Mouse (Mus musculus) midbrain, embryonic 12.5 days (tissue): ENCODE data around the gene Zeb2. TPM values are rescaled to one million over a fixed set of nuclear protein-coding genes. Genes with fewer than 3 reads are reported as not detected.

Experiments
- ATAC-seq: fragments of 200-750 bp; cut with Nextera tagmentation; 2 replicates; pipeline ENCODE4 v1.8.0; 2017; ENCODE audit warnings: low read depth, moderate TSS enrichment, moderate library complexity; ENCODE audit not compliant: low FRiP score
- H3K27ac ChIP-seq: fragments of 300-500 bp; sonication (generic); replicated peaks from 2 replicates; pipeline ENCODE4 v1.5.1; 2016; ENCODE audit warnings: mild to moderate bottlenecking
- H3K27me3 ChIP-seq: fragments of 300-500 bp; sonication (generic); 2 replicates; pipeline ENCODE4 v1.6.1; 2016; ENCODE audit warnings: mild to moderate bottlenecking
- H3K36me3 ChIP-seq: fragments of 300-500 bp; sonication (generic); 2 replicates; pipeline ENCODE4 v1.6.1; 2016
- H3K4me1 ChIP-seq: fragments of 300-500 bp; sonication (generic); 2 replicates; pipeline ENCODE4 v1.6.1; 2016
- H3K4me2 ChIP-seq: fragments of 300-500 bp; sonication (generic); replicated peaks from 2 replicates; pipeline ENCODE4 v1.6.1; 2016; ENCODE audit warnings: mild to moderate bottlenecking, moderate library complexity
- H3K4me3 ChIP-seq: fragments of 300-500 bp; sonication (generic); 2 replicates; pipeline ENCODE4 v1.5.1; 2016; ENCODE audit warnings: mild to moderate bottlenecking
- H3K9ac ChIP-seq: fragments of 300-500 bp; sonication (generic); replicated peaks from 2 replicates; pipeline ENCODE4 v1.6.1; 2016; ENCODE audit warnings: mild to moderate bottlenecking, moderate library complexity
- H3K9me3 ChIP-seq: fragments of 300-500 bp; sonication (generic); 2 replicates; pipeline ENCODE4 v1.6.1; 2016; ENCODE audit warnings: mild to moderate bottlenecking
- WGBS: fragments of 180-500 bp; shearing (Covaris S2); methylation state at CpG from one replicate; pipeline ENCODE4 v1.1.7; 2016; 5-methylcytosine and 5-hydroxymethylcytosine counted together
- polyA plus RNA-seq: library from polyadenylated mRNA; unstranded; fragments of >200 nt; fragmentation: Nextera tagmentation; extraction: Ambion mirVana; gene quantifications from 2 replicates; pipeline ENCODE4 v1.2.1, GENCODE M21; 2016

The Zeb2 gene
- polyA plus RNA-seq, 1 experiment from 2014 or later, result 68.7 TPM

GRCm38 (mm10) chr2:45103021-45103983 lies 13.9 kb downstream of the Zeb2 start:
- Histone ChIP-seq H3K9ac (0 out of 2 replicates have a peak overlapping the region, but pooled peaks have one; percentile 6), H3K4me1 (peaks cover 90% of the 10 kb centered on the region)
- peak; percentile 35; the same call in 1 of the 2 replicates for ATAC-seq

GRCm38 (mm10) chr2:45102191-45102638 lies 15.0 kb downstream of the Zeb2 start:
- no peak overlapping the region for H3K9ac ChIP-seq
- no peaks in the 10 kb centered on the region for H3K36me3 ChIP-seq
- H3K4me3 ChIP-seq, result no peak overlapping the region
- no peaks in the 10 kb centered on the region for H3K9me3 ChIP-seq
- H3K4me1 ChIP-seq, result peaks cover 90% of the 10 kb centered on the region
- no peak for ATAC-seq
- H3K27ac ChIP-seq, result 0 out of 2 replicates have a peak overlapping the region, but pooled peaks have one; percentile 30
- H3K27me3 ChIP-seq, result no peaks in the 10 kb centered on the region
- 37% methylated on average over 8 of the region's 8 CpGs for WGBS
- H3K4me2 ChIP-seq, result no peak overlapping the region

More at GRCm38 (mm10) chr2:45103021-45103983, 13.9 kb downstream of the Zeb2 start:
- Histone ChIP-seq H3K27ac (peak overlapping the region; percentile 72), H3K27me3 (no peaks in the 10 kb centered on the region), H3K4me2 (peak overlapping the region; percentile 73), H3K4me3 (peak overlapping the region; percentile 18; the same call in 1 of the 2 replicates), H3K36me3 (no peaks in the 10 kb centered on the region), H3K9me3 (no peaks in the 10 kb centered on the region)
- WGBS, result 8% methylated on average over 10 of the region's 10 CpGs

GRCm38 (mm10) chr2:45101586-45101985 lies 15.6 kb downstream of the Zeb2 start:
- H3K27ac ChIP-seq, result peak overlapping the region; percentile 35; the same call in 1 of the 2 replicates

GRCm38 (mm10) chr2:45101040-45101439 lies 16.2 kb downstream of the Zeb2 start:
- H3K4me1 ChIP-seq, result peaks cover 90% of the 10 kb centered on the region
- H3K4me3 ChIP-seq, result no peak overlapping the region
- no peaks in the 10 kb centered on the region for H3K36me3 ChIP-seq
- ATAC-seq, result no peak
- H3K9ac ChIP-seq, result no peak overlapping the region
- no peak overlapping the region for H3K27ac ChIP-seq
- no peaks in the 10 kb centered on the region for H3K9me3 ChIP-seq
- WGBS, result 46% methylated on average over 4 of the region's 4 CpGs
- no peaks in the 10 kb centered on the region for H3K27me3 ChIP-seq
- 0 out of 2 replicates have a peak overlapping the region, but pooled peaks have one; percentile 2 for H3K4me2 ChIP-seq

More at GRCm38 (mm10) chr2:45101586-45101985, 15.6 kb downstream of the Zeb2 start:
- WGBS, result 38% methylated on average over 2 of the region's 2 CpGs
- Histone ChIP-seq H3K4me1 (peaks cover 92% of the 10 kb centered on the region), H3K4me3 (no peak overlapping the region), H3K9ac (no peak overlapping the region), H3K36me3 (no peaks in the 10 kb centered on the region), H3K9me3 (no peaks in the 10 kb centered on the region), H3K4me2 (no peak overlapping the region), H3K27me3 (no peaks in the 10 kb centered on the region)
- no peak for ATAC-seq

- Histone ChIP-seq H3K9ac (no peak overlapping the region), H3K27ac (no peak overlapping the region)
- ATAC-seq, result no peak
These were observed 16.6 kb downstream of the Zeb2 start for GRCm38 (mm10) chr2:45100628-45101027.

GRCm38 (mm10) chr2:45100017-45100416 lies 17.2 kb downstream of the Zeb2 start:
- peaks cover 90% of the 10 kb centered on the region for H3K4me1 ChIP-seq

More at GRCm38 (mm10) chr2:45100628-45101027, 16.6 kb downstream of the Zeb2 start:
- Histone ChIP-seq H3K27me3 (no peaks in the 10 kb centered on the region), H3K9me3 (no peaks in the 10 kb centered on the region), H3K4me1 (peaks cover 90% of the 10 kb centered on the region), H3K4me3 (no peak overlapping the region), H3K4me2 (no peak overlapping the region), H3K36me3 (no peaks in the 10 kb centered on the region)
- WGBS, result 59% methylated on average over 7 of the region's 7 CpGs

GRCm38 (mm10) chr2:45099081-45099480 lies 18.1 kb downstream of the Zeb2 start:
- Histone ChIP-seq H3K27me3 (no peaks in the 10 kb centered on the region), H3K4me1 (peaks cover 89% of the 10 kb centered on the region), H3K4me2 (no peak overlapping the region), H3K27ac (no peak overlapping the region), H3K9ac (no peak overlapping the region), H3K4me3 (no peak overlapping the region), H3K9me3 (no peaks in the 10 kb centered on the region), H3K36me3 (no peaks in the 10 kb centered on the region)
- 67% methylated on average over 4 of the region's 4 CpGs for WGBS
- no peak for ATAC-seq

More at GRCm38 (mm10) chr2:45100017-45100416, 17.2 kb downstream of the Zeb2 start:
- Histone ChIP-seq H3K9ac (no peak overlapping the region), H3K27me3 (no peaks in the 10 kb centered on the region), H3K9me3 (no peaks in the 10 kb centered on the region), H3K4me3 (no peak overlapping the region), H3K27ac (no peak overlapping the region), H3K36me3 (no peaks in the 10 kb centered on the region), H3K4me2 (no peak overlapping the region)
- WGBS, result 71% methylated on average over 4 of the region's 4 CpGs
- ATAC-seq, result no peak

- no peaks in the 10 kb centered on the region for H3K36me3 ChIP-seq
- peaks cover 90% of the 10 kb centered on the region for H3K4me1 ChIP-seq
- no peak overlapping the region for H3K4me3 ChIP-seq
- no peaks in the 10 kb centered on the region for H3K27me3 ChIP-seq
- H3K4me2 ChIP-seq, result peak overlapping the region; percentile 42; the same call in 1 of the 2 replicates
- no peak for ATAC-seq
- no peak overlapping the region for H3K9ac ChIP-seq
- peak overlapping the region; percentile 73 for H3K27ac ChIP-seq
- 5% methylated on average over 5 of the region's 5 CpGs for WGBS
- no peaks in the 10 kb centered on the region for H3K9me3 ChIP-seq
These were observed 19.2 kb downstream of the Zeb2 start for GRCm38 (mm10) chr2:45097969-45098368.

GRCm38 (mm10) chr2:45096638-45097247 lies 20.5 kb downstream of the Zeb2 start:
- WGBS, result 13% methylated on average over 10 of the region's 10 CpGs
- Histone ChIP-seq H3K4me3 (no peak overlapping the region), H3K9me3 (no peaks in the 10 kb centered on the region), H3K27ac (peak overlapping the region; percentile 73), H3K36me3 (no peaks in the 10 kb centered on the region), H3K4me1 (peaks cover 79% of the 10 kb centered on the region), H3K4me2 (peak overlapping the region; percentile 42), H3K9ac (peak overlapping the region; percentile 37), H3K27me3 (no peaks in the 10 kb centered on the region)
- ATAC-seq, result peak; percentile 39; the same call in 1 of the 2 replicates

- Histone ChIP-seq H3K9me3 (no peaks in the 10 kb centered on the region), H3K4me2 (peak overlapping the region; percentile 11; the same call in 1 of the 2 replicates), H3K27ac (0 out of 2 replicates have a peak overlapping the region, but pooled peaks have one; percentile 58), H3K4me1 (peaks cover 76% of the 10 kb centered on the region), H3K4me3 (no peak overlapping the region), H3K27me3 (no peaks in the 10 kb centered on the region), H3K9ac (no peak overlapping the region), H3K36me3 (peaks cover 6% of the 10 kb centered on the region; the same call in 1 of the 2 replicates)
- 16% methylated on average over 9 of the region's 9 CpGs for WGBS
- ATAC-seq, result peak; percentile 84
These were observed 21.4 kb downstream of the Zeb2 start for GRCm38 (mm10) chr2:45095825-45096224.

GRCm38 (mm10) chr2:45094371-45094967 lies 22.7 kb downstream of the Zeb2 start:
- no peak overlapping the region for H3K4me2 ChIP-seq
- no peaks in the 10 kb centered on the region for H3K27me3 ChIP-seq
- ATAC-seq, result no peak
- peaks cover 76% of the 10 kb centered on the region for H3K4me1 ChIP-seq
- H3K9ac ChIP-seq, result no peak overlapping the region
- H3K27ac ChIP-seq, result peak overlapping the region; percentile 58; the same call in 1 of the 2 replicates
- peaks cover 6% of the 10 kb centered on the region; the same call in 1 of the 2 replicates for H3K36me3 ChIP-seq
- H3K9me3 ChIP-seq, result no peaks in the 10 kb centered on the region
- 52% methylated on average over 2 of the region's 2 CpGs for WGBS
- no peak overlapping the region for H3K4me3 ChIP-seq
